Mouse (Mus musculus) MEL (cell line): ENCODE results near the gene Macrod2.

Experiments used
- KAT2A ChIP-seq: conservative IDR thresholded peaks from 2 replicates; pipeline ENCODE4 v1.6.1; 2012; ENCODE audit warnings: low read depth, low read length, improper control_type of control experiment, inconsistent platforms
- POLR2A ChIP-seq, 2 experiments: IDR thresholded peaks; 2 replicates each; pipeline ENCODE4 v1.6.1; 2011 to 2012; ENCODE audit warnings: low read length in 2 of 2, mild to moderate bottlenecking in 2 of 2, control low read depth in 1 of 2, improper control_type of control experiment in 1 of 2, low read depth in 1 of 2, moderate library complexity in 1 of 2; ENCODE audit not compliant: control insufficient read depth in 1 of 2, insufficient read depth in 1 of 2, poor library complexity in 1 of 2

DNA sequence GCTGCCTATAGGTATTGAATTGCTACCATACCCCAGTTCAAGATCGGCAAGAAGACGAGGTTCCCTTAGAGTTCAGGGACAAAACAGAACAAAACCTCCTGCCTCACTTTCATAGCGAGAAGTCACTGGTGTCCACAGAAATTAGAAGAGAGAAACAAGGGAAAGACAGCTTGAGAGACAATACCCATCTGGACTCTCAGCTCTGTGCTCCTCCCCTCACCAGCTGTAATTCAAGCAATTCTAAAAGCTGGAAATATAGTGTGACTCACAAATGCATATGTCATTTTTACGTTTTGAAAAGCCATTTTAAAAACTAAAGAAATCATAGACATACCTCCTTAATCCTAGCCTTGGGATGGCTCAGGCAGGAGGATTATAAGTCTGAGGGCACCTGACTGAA is 1848.4 kb downstream of the Macrod2 start:
- TF ChIP-seq KAT2A: no peak
- no peak for TF ChIP-seq POLR2A (IDR thresholded peaks at IDR 0.05; ENCODE audit: control insufficient read depth in 1 of 2, insufficient read depth in 1 of 2, low read depth in 1 of 2, low read length in 2 of 2, poor library complexity in 1 of 2)
